Comparison of ENCODE assay signal across 11 mouse cellular contexts in the genomic region with DNA sequence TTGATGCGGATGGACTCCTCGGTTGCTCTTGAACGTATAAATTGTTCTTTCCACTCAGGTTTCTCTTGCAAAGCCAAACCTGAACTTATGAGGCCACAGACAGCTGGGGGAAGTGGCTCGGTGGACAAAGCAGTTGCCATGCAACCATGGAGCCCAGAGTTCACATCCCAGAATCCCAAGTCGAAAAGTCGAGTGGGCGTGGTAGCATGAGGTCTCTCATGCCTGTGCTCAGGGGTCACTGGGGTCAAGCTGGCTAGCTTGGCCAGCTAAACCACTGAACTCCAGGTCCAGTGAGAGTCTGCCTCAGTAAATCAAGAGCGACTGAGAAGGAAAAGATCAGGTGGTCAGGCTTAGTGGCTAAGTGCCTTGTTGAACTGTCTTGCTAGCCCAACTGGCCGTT. TPM values are rescaled to one million over a fixed set of nuclear protein-coding genes. Genes with fewer than 3 reads are reported as not detected.
DNase-seq lines count a peak whose midpoint lies in the region; ATAC-seq and TF ChIP-seq lines count a peak whose summit lies in the region.
"Had no signal": no experiment of that assay in that cellular context is flagged by ENCODE, and none has a peak within 500 bp of the region (broad histone marks: within the 10 kb centered on the region; RNA-seq: fewer than 3 reads in every experiment).

No protein-coding gene starts in this region.

- no peak overlapping the region for H3K4me2 ChIP-seq in forebrain, embryonic 14.5 days (ENCODE audit: low read length)
- no peak overlapping the region for H3K4me2 ChIP-seq in kidney, embryonic 14.5 days (replicated peaks; ENCODE audit: low read depth, low read length)
- H3K4me2 ChIP-seq in liver, embryonic 16.5 days (ENCODE audit: low read depth, low read length) = no peak overlapping the region

- 0 out of 2 replicates have a peak overlapping the region, but pooled peaks have one; percentile 16 for H3K27ac ChIP-seq in forebrain, embryonic 10.5 days
- no peak overlapping the region for H3K27ac ChIP-seq in forebrain, embryonic 14.5 days (ENCODE audit: low read depth, low read length)
- H3K27ac ChIP-seq in kidney, adult 2 months (ENCODE audit: insufficient read depth, low read depth, low read length) = no peak overlapping the region
- H3K27ac ChIP-seq in kidney, embryonic 14.5 days (ENCODE audit: low read depth, low read length) = no peak overlapping the region
- H3K27ac ChIP-seq in brown adipose tissue, adult 24 weeks (replicated peaks; ENCODE audit: low read depth, low read length) = peak overlapping the region; percentile 91
- H3K27ac ChIP-seq in liver, embryonic 16.5 days (ENCODE audit: low read length) = no peak overlapping the region
- H3K27ac ChIP-seq: hindbrain, embryonic 15.5 days had no signal

- H3K9me3 ChIP-seq in forebrain, embryonic 10.5 days = no peaks in the 10 kb centered on the region
- H3K9me3 ChIP-seq in forebrain, embryonic 14.5 days (replicated peaks; ENCODE audit: control insufficient read depth, low read length) = no peaks in the 10 kb centered on the region
- no peaks in the 10 kb centered on the region for H3K9me3 ChIP-seq in kidney, embryonic 14.5 days (ENCODE audit: control insufficient read depth, low read length)
- no peaks in the 10 kb centered on the region for H3K9me3 ChIP-seq in liver, embryonic 16.5 days (replicated peaks; ENCODE audit: control insufficient read depth, low read length)
- H3K9me3 ChIP-seq: hindbrain, embryonic 15.5 days had no signal

- H3K4me3 ChIP-seq in forebrain, embryonic 10.5 days = no peak overlapping the region
- no peak overlapping the region for H3K4me3 ChIP-seq in forebrain, embryonic 14.5 days (ENCODE audit: low read depth, low read length)
- H3K4me3 ChIP-seq in kidney, adult 2 months (ENCODE audit: insufficient read depth, low read depth, low read length) = no peak overlapping the region
- H3K4me3 ChIP-seq in kidney, embryonic 14.5 days (ENCODE audit: low read length) = no peak overlapping the region
- no peak overlapping the region for H3K4me3 ChIP-seq in brown adipose tissue, adult 24 weeks (ENCODE audit: insufficient read depth, low read depth, low read length)
- H3K4me3 ChIP-seq in liver, embryonic 16.5 days (ENCODE audit: low read depth, low read length) = no peak overlapping the region
- H3K4me3 ChIP-seq: hindbrain, embryonic 15.5 days; myocyte had no signal

- H3K4me1 ChIP-seq in forebrain, embryonic 10.5 days = peaks cover 19% of the 10 kb centered on the region
- peaks cover 4% of the 10 kb centered on the region; the same call in 1 of the 2 replicates for H3K4me1 ChIP-seq in forebrain, embryonic 14.5 days (ENCODE audit: control insufficient read depth, insufficient read depth, low read length)
- peaks cover 15% of the 10 kb centered on the region; the same call in 1 of the 2 replicates for H3K4me1 ChIP-seq in kidney, adult 2 months (ENCODE audit: control insufficient read depth, insufficient read depth, low read length)
- no peaks in the 10 kb centered on the region for H3K4me1 ChIP-seq in kidney, embryonic 14.5 days (ENCODE audit: control insufficient read depth, insufficient read depth, low read length)
- H3K4me1 ChIP-seq in brown adipose tissue, adult 24 weeks (ENCODE audit: control insufficient read depth, insufficient read depth, insufficient read length, low read length) = peaks cover 6% of the 10 kb centered on the region
- peaks cover 3% of the 10 kb centered on the region; the same call in 1 of the 2 replicates for H3K4me1 ChIP-seq in liver, embryonic 16.5 days (ENCODE audit: control insufficient read depth, low read depth, low read length)

- H3K9ac ChIP-seq in forebrain, embryonic 14.5 days (ENCODE audit: low read length) = no peak overlapping the region
- H3K9ac ChIP-seq in kidney, embryonic 14.5 days (ENCODE audit: low read depth, low read length) = no peak overlapping the region
- no peak overlapping the region for H3K9ac ChIP-seq in liver, embryonic 16.5 days (ENCODE audit: low read depth, low read length)
- H3K9ac ChIP-seq: hindbrain, embryonic 15.5 days had no signal

- DNase-seq in forebrain, embryonic 10.5 days (ENCODE audit: extremely low spot score, low spot score) = no peak
- no peak for DNase-seq in forebrain, embryonic 14.5 days (ENCODE audit: low spot score)
- peak; percentile 78 for DNase-seq in kidney, adult 2 months
- DNase-seq in urinary bladder, postnatal 10 days (ENCODE audit: low spot score) = no peak
- no peak for DNase-seq in cerebellum, postnatal 25 days
- DNase-seq: adrenal gland, adult 8-10 months had no signal

- no peak for ATAC-seq in forebrain, embryonic 14.5 days
- no peak for ATAC-seq in kidney, embryonic 14.5 days (ENCODE audit: low FRiP score, low TSS enrichment)
- ATAC-seq in liver, embryonic 16.5 days (ENCODE audit: low read depth) = peak; percentile 65; the same call in 1 of the 2 replicates

- no peak for TF ChIP-seq CTCF in kidney, adult 2 months (conservative IDR thresholded peaks at IDR 0.05; ENCODE audit: insufficient read depth, insufficient read length, low read depth, low read length)

- H3K27me3 ChIP-seq in forebrain, embryonic 10.5 days (ENCODE audit: poor library complexity, severe bottlenecking) = no peaks in the 10 kb centered on the region
- no peaks in the 10 kb centered on the region for H3K27me3 ChIP-seq in forebrain, embryonic 14.5 days (replicated peaks; ENCODE audit: control insufficient read depth, insufficient read depth, low read length)
- H3K27me3 ChIP-seq in kidney, adult 2 months (replicated peaks; ENCODE audit: control insufficient read depth, insufficient read depth, low read length) = no peaks in the 10 kb centered on the region
- H3K27me3 ChIP-seq in kidney, embryonic 14.5 days (ENCODE audit: control insufficient read depth, insufficient read depth, low read length) = no peaks in the 10 kb centered on the region
- no peaks in the 10 kb centered on the region for H3K27me3 ChIP-seq in liver, embryonic 16.5 days (ENCODE audit: control insufficient read depth, insufficient read depth, low read depth, low read length)
- H3K27me3 ChIP-seq: hindbrain, embryonic 15.5 days had no signal

- 88% methylated on average over 9 of the region's 9 CpGs for WGBS in forebrain, embryonic 10.5 days
- WGBS in forebrain, embryonic 14.5 days = 82% methylated on average over 9 of the region's 9 CpGs
- WGBS in kidney, adult 2 months = 54% methylated on average over 9 of the region's 9 CpGs
- WGBS in kidney, embryonic 14.5 days = 61% methylated on average over 9 of the region's 9 CpGs
- 70% methylated on average over 9 of the region's 9 CpGs for WGBS in liver, embryonic 16.5 days (ENCODE audit: insufficient replicate concordance)

- H3K36me3 ChIP-seq in forebrain, embryonic 10.5 days (replicated peaks) = peaks cover 68% of the 10 kb centered on the region
- no peaks in the 10 kb centered on the region for H3K36me3 ChIP-seq in forebrain, embryonic 14.5 days (ENCODE audit: control insufficient read depth, insufficient read depth, low read length)
- H3K36me3 ChIP-seq in kidney, adult 2 months (ENCODE audit: control insufficient read depth, insufficient read depth, low read length) = no peaks in the 10 kb centered on the region
- H3K36me3 ChIP-seq in kidney, embryonic 14.5 days (ENCODE audit: control insufficient read depth, insufficient read depth, low read length) = no peaks in the 10 kb centered on the region; the same call in 1 of the 2 replicates
- H3K36me3 ChIP-seq in liver, embryonic 16.5 days (ENCODE audit: control insufficient read depth, insufficient read depth) = no peaks in the 10 kb centered on the region
- H3K36me3 ChIP-seq: hindbrain, embryonic 15.5 days had no signal

- no peak for TF ChIP-seq POLR2A in kidney, adult 2 months (IDR thresholded peaks at IDR 0.05; ENCODE audit: low read depth, low read length)

RNA-seq across cellular contexts. Expression of a gene that starts 59.1 kb away (rescaled TPM):
- 46.9 and 48.2 TPM in 2 replicates for polyA plus RNA-seq in forebrain, embryonic 10.5 days (2016; fragmentation: Nextera tagmentation; extraction: Ambion mirVana)
- polyA plus RNA-seq in forebrain, embryonic 14.5 days (2014; fragmentation: Nextera tagmentation; extraction: Ambion mirVana) = 24.4 and 30.5 TPM in 2 replicates
- 73.0 and 75.5 TPM in 2 replicates for polyA plus RNA-seq in kidney, adult 2 months (2012; rRNA removed)
- 38.9 and 50.4 TPM in 2 replicates for polyA plus RNA-seq in kidney, embryonic 14.5 days (2014; fragmentation: Nextera tagmentation; extraction: Ambion mirVana)
- polyA plus RNA-seq in brown adipose tissue, adult 24 weeks (2012; ENCODE audit: insufficient read depth, insufficient read length, missing spikeins) = 307 and 735 TPM in 2 replicates
- 11.0 and 15.0 TPM in 2 replicates for polyA plus RNA-seq in liver, embryonic 16.5 days (2015; fragmentation: Nextera tagmentation; extraction: Ambion mirVana)

Comparison
In these comparisons a context has a peak if more than half of its experiments do, and no peak if none do; other contexts are left out.
1. H3K27ac ChIP-seq: peak in forebrain, embryonic 10.5 days (single experiment) and brown adipose tissue, adult 24 weeks (single experiment); none in forebrain, embryonic 14.5 days (single experiment), kidney, adult 2 months (single experiment), kidney, embryonic 14.5 days (single experiment) and liver, embryonic 16.5 days (single experiment).